Mouse (Mus musculus) erythroblast, embryonic 14.5 days (primary cell): ENCODE measurements at regions not wholly inside any gene's neighbourhood (a gene's known extent, or its start where the extent isn't known, plus 50 kb on each side); places are given as distances from the start of the nearest gene placed in this dataset.

Experiments
- GATA1 ChIP-seq: IDR thresholded peaks from 2 replicates; pipeline ENCODE4 v1.6.1; 2012; ENCODE audit warnings: low read length, inconsistent platforms, mixed read lengths
- TAL1 ChIP-seq: IDR thresholded peaks from 3 replicates; pipeline ENCODE4 v1.6.1; 2012; ENCODE audit warnings: low read length, inconsistent platforms, mixed read lengths

DNA sequence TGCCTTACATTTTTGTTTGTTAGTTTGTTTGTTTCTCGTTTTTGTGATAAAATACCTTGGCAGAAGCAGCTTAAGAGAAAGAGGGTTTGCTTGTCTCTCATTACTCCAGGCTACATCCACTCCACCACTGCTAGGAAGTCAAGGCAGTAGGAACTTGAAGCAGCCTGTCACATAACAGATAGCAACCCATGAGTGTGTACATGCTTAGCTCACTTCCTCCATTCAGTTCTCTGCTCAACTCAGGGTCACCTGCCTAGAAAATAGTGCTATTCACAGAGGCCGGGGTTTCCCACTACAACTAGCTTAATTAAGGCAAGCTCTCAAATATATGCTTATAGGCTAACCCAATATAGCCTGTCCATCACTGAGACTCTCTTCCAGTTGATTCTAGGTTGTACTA lies 527.0 kb upstream of the Lrrc6 start:
- no peak for TF ChIP-seq TAL1
- TF ChIP-seq GATA1: no peak
